Mouse (Mus musculus) limb, embryonic 10.5 days (tissue): ENCODE measurements around the gene Cap2. TPM values are rescaled to one million over a fixed set of nuclear protein-coding genes. Genes with fewer than 3 reads are reported as not detected.
A peak's percentile ranks its signal among the peaks of the same experiment; 100 is the strongest.

Experiments used
- DNase-seq: peaks from one replicate; pipeline ENCODE4 v3.0.0-alpha.2; 2017; ENCODE audit warnings: low spot score
- H3K27ac ChIP-seq: fragments of 300-500 bp; sonication (generic); 2 replicates; pipeline ENCODE4 v1.5.1; 2016; ENCODE audit warnings: mild to moderate bottlenecking
- H3K27me3 ChIP-seq: fragments of 300-500 bp; sonication (generic); 2 replicates; pipeline ENCODE4 v1.6.1; 2016; ENCODE audit warnings: low read depth, mild to moderate bottlenecking; ENCODE audit not compliant: poor library complexity, severe bottlenecking
- H3K36me3 ChIP-seq: fragments of 300-500 bp; sonication (generic); 2 replicates; pipeline ENCODE4 v1.6.1; 2016; ENCODE audit warnings: mild to moderate bottlenecking, moderate library complexity
- H3K4me1 ChIP-seq: fragments of 300-500 bp; sonication (generic); 2 replicates; pipeline ENCODE4 v1.6.1; 2016
- H3K4me3 ChIP-seq: fragments of 300-500 bp; sonication (generic); 2 replicates; pipeline ENCODE4 v1.5.1; 2016; ENCODE audit warnings: mild to moderate bottlenecking, moderate library complexity
- H3K9me3 ChIP-seq: fragments of 300-500 bp; sonication (generic); replicated peaks from 2 replicates; pipeline ENCODE4 v1.6.1; 2016; ENCODE audit warnings: mild to moderate bottlenecking
- WGBS: fragments of 180-500 bp; shearing (Covaris S2); methylation state at CpG from one replicate; pipeline ENCODE4 v1.1.7; 2016; 5-methylcytosine and 5-hydroxymethylcytosine counted together
- polyA plus RNA-seq: library from polyadenylated mRNA; unstranded; fragments of >200 nt; fragmentation: Nextera tagmentation; extraction: Ambion mirVana; gene quantifications from 2 replicates; pipeline ENCODE4 v1.2.1, GENCODE M21; 2016

The Cap2 gene
- polyA plus RNA-seq, 1 experiment from 2014 or later, result 6.7 TPM

GRCm38 (mm10) chr13:46587717-46588289 lies 86.2 kb downstream of the Cap2 start:
- Histone ChIP-seq H3K36me3 (no peaks in the 10 kb centered on the region), H3K27ac (no peak overlapping the region), H3K9me3 (no peaks in the 10 kb centered on the region), H3K4me1 (no peaks in the 10 kb centered on the region; the same call in 1 of the 2 replicates), H3K4me3 (no peak overlapping the region), H3K27me3 (no peaks in the 10 kb centered on the region)
- WGBS, result 86% methylated on average over 17 of the region's 17 CpGs
- no peak for DNase-seq

- Histone ChIP-seq H3K36me3 (no peaks in the 10 kb centered on the region), H3K27ac (no peak overlapping the region), H3K9me3 (no peaks in the 10 kb centered on the region), H3K4me1 (no peaks in the 10 kb centered on the region; the same call in 1 of the 2 replicates), H3K27me3 (no peaks in the 10 kb centered on the region), H3K4me3 (no peak overlapping the region)
- 92% methylated on average over 5 of the region's 5 CpGs for WGBS
- DNase-seq, result no peak
These were observed 87.0 kb downstream of the Cap2 start for GRCm38 (mm10) chr13:46588606-46589005.

DNA sequence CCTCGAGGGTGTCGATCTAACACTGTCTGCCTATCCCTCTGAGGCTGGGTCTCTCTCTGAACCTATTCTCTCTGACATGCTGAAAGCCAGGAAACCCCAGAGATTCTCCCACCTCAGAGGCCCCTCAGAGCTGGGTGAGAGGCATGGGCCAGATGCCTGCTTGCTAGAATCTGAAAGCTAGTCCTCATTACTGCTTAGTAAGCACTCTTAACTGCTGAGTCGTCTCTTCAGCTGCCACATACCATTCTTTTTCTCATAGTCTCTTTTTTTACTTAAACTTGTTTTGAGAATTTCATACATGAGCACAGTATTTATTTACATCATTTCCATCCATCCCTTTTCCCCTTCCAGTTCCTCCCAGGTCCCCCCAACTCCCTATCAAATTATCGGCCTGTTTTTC lies 89.2 kb downstream of the Cap2 start:
- no peaks in the 10 kb centered on the region for H3K9me3 ChIP-seq
- no peaks in the 10 kb centered on the region; the same call in 1 of the 2 replicates for H3K4me1 ChIP-seq
- H3K27ac ChIP-seq, result no peak overlapping the region
- DNase-seq, result no peak
- WGBS, result 92% methylated on average over 4 of the region's 4 CpGs
- H3K27me3 ChIP-seq, result no peaks in the 10 kb centered on the region
- H3K4me3 ChIP-seq, result no peak overlapping the region
- H3K36me3 ChIP-seq, result no peaks in the 10 kb centered on the region

- no peaks in the 10 kb centered on the region for H3K4me1 ChIP-seq
- H3K9me3 ChIP-seq, result no peaks in the 10 kb centered on the region
- no peak overlapping the region for H3K4me3 ChIP-seq
- no peaks in the 10 kb centered on the region for H3K36me3 ChIP-seq
- H3K27me3 ChIP-seq, result no peaks in the 10 kb centered on the region
- no peak for DNase-seq
- no peak overlapping the region for H3K27ac ChIP-seq
- 89% methylated on average over 5 of the region's 5 CpGs for WGBS
These were observed 99.0 kb downstream of the Cap2 start for GRCm38 (mm10) chr13:46600694-46601093.

DNA sequence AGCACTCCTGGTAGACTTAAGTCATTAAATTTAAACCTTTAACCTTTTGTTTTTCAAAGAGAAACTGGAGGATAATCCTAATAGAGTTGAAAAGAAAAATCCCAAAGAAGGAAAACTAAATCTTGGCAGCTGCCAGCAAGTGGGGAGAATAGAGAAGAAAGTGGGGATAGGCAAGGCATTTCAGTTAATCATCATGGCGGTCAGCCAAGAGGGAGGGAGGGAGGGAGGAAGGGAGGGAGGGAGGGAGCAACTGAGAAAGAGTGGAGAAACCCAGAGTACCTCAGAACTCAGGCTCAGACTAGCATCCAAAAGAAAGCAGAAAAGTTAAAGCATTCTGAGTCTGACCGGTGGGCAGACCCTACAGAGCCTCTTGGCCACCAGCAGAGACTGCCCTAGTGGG lies 99.7 kb downstream of the Cap2 start:
- WGBS, result 89% methylated on average over 2 of the region's 2 CpGs
- Histone ChIP-seq H3K27me3 (no peaks in the 10 kb centered on the region), H3K27ac (no peak overlapping the region), H3K4me1 (no peaks in the 10 kb centered on the region), H3K36me3 (no peaks in the 10 kb centered on the region), H3K9me3 (no peaks in the 10 kb centered on the region), H3K4me3 (no peak overlapping the region)
- DNase-seq, result no peak

DNA sequence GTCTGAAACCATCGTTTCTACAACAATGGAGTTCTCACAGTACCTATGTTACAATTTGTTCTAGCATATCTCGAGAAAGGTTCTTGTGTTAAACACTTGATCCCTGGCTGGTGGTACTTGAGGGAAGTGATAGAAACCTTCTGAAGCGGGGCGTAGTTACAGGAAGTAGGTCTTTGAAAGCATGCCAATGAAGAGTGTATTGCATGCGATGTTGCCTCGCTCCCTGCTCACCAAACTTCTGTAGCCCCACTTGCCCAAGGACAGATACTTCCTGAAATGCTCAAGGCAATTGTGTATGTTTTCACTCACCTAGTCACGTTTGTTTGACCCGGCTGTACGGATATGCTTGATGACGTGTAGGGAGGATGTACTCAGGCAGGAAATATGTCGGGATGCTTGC lies 101.0 kb downstream of the Cap2 start:
- no peak for DNase-seq
- no peak overlapping the region for H3K27ac ChIP-seq
- no peaks in the 10 kb centered on the region for H3K27me3 ChIP-seq
- 92% methylated on average over 11 of the region's 11 CpGs for WGBS
- no peaks in the 10 kb centered on the region for H3K4me1 ChIP-seq
- H3K9me3 ChIP-seq, result no peaks in the 10 kb centered on the region
- no peaks in the 10 kb centered on the region for H3K36me3 ChIP-seq
- no peak overlapping the region for H3K4me3 ChIP-seq

GRCm38 (mm10) chr13:46611033-46611432 lies 109.4 kb downstream of the Cap2 start:
- Histone ChIP-seq H3K9me3 (no peaks in the 10 kb centered on the region), H3K27ac (no peak overlapping the region), H3K4me3 (no peak overlapping the region), H3K4me1 (no peaks in the 10 kb centered on the region; the same call in 1 of the 2 replicates), H3K27me3 (no peaks in the 10 kb centered on the region), H3K36me3 (no peaks in the 10 kb centered on the region)
- no peak for DNase-seq
- 88% methylated on average over 3 of the region's 3 CpGs for WGBS

DNA sequence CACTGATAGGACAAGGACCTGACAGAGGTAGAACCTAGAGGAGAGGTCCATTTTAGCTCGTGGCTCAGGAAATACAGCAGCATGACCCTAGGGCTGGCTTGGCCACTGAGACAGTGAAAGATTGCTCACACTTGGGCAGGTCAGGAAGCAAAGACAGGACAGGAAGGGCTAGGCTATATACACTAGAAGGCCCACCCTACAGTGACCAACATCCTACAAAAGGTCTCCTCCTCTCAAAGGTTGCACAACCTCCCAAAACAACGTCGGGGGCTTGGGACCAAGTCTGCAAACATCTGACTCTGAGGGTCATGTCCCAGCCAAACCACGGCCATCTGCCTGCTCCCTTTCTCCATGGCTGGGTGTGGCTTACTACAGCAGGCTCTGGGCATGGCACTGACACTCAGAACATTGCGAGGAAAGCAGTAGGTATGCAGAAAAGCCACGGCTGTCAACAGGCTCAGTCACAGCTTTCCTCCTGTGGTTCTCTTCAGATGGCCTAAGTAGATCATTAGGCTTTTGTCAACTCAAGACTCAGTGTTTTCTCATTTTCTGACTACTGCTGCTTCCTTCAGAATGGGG lies 112.1 kb downstream of the Cap2 start:
- Histone ChIP-seq H3K4me1 (no peaks in the 10 kb centered on the region; the same call in 1 of the 2 replicates), H3K4me3 (no peak overlapping the region), H3K27me3 (no peaks in the 10 kb centered on the region), H3K9me3 (no peaks in the 10 kb centered on the region), H3K27ac (no peak overlapping the region), H3K36me3 (no peaks in the 10 kb centered on the region)
- no peak for DNase-seq
- 82% methylated on average over 6 of the region's 6 CpGs for WGBS

GRCm38 (mm10) chr13:46616673-46617362 lies 115.2 kb downstream of the Cap2 start:
- peaks cover 16% of the 10 kb centered on the region for H3K4me1 ChIP-seq
- H3K27me3 ChIP-seq, result no peaks in the 10 kb centered on the region
- 88% methylated on average over 19 of the region's 19 CpGs for WGBS
- no peak for DNase-seq
- H3K27ac ChIP-seq, result no peak overlapping the region
- H3K36me3 ChIP-seq, result no peaks in the 10 kb centered on the region
- no peaks in the 10 kb centered on the region for H3K9me3 ChIP-seq
- no peak overlapping the region for H3K4me3 ChIP-seq

DNA sequence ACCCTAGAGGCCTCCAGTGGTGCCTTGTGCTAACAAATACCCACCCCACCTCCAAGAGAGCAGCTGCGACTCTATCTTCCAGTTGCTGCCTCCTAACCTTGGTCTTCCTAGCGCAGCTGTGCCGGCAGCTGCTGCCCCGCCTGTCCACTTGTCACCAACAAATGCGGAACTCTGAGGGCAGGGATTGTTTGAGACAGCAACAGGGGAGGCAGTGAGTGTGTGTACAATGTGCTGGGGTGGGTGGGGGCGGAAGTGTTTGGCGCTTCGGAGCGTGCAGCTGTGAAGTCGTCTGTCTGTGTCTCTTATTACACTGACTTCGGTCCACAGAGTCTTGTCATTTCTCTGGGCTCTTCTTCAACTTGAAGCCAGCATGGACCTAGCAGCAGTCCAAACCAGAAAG lies 118.0 kb downstream of the Cap2 start:
- no peak for DNase-seq
- 0 out of 2 replicates have a peak overlapping the region, but pooled peaks have one; percentile 44 for H3K27ac ChIP-seq
- no peaks in the 10 kb centered on the region for H3K9me3 ChIP-seq
- H3K4me3 ChIP-seq, result no peak overlapping the region
- WGBS, result 61% methylated on average over 11 of the region's 11 CpGs
- H3K36me3 ChIP-seq, result no peaks in the 10 kb centered on the region
- peaks cover 16% of the 10 kb centered on the region for H3K4me1 ChIP-seq
- H3K27me3 ChIP-seq, result no peaks in the 10 kb centered on the region

DNA sequence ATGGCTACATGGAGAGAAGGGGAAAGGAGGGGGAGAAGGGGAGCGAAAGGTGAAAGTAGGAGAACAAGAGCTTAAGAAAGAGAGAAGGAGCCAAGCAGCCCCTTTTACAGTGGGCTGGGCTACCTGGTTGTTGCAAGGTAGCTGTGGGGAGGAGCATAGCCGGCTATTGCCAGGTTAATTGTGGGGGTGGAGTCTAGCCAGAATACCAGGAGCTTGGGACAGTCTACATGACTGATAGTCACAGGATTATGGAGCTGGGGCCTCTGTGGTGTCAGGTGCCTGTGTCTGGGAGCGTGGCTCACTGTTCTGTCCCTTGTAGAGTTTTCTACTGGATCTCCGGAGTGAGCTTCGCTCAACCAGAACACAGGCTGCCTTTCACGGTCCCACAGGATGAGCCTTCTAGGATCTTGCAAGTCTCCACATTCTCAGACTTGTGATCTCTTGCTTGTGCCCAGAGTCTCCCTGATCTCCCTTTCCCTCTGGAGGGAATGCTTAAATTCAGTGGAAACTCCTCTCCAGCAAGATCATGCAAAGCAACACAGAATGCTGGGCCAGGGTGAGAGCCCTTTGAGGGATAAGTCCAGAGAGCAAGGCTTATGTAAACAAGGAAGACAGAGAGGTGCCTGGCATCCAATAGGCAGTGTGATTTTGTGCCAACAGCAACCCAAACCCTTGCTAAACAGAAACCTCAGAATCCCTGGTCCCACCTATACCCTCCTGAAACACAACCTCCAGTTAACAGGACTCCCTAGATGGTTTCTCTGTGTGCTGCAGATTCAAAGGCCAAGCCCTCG lies 119.5 kb downstream of the Cap2 start:
- WGBS, result 80% methylated on average over 7 of the region's 7 CpGs
- H3K4me1 ChIP-seq, result peaks cover 16% of the 10 kb centered on the region
- H3K9me3 ChIP-seq, result no peaks in the 10 kb centered on the region
- no peak overlapping the region for H3K4me3 ChIP-seq
- H3K27ac ChIP-seq, result no peak overlapping the region
- DNase-seq, result no peak
- H3K27me3 ChIP-seq, result no peaks in the 10 kb centered on the region
- no peaks in the 10 kb centered on the region for H3K36me3 ChIP-seq

DNA sequence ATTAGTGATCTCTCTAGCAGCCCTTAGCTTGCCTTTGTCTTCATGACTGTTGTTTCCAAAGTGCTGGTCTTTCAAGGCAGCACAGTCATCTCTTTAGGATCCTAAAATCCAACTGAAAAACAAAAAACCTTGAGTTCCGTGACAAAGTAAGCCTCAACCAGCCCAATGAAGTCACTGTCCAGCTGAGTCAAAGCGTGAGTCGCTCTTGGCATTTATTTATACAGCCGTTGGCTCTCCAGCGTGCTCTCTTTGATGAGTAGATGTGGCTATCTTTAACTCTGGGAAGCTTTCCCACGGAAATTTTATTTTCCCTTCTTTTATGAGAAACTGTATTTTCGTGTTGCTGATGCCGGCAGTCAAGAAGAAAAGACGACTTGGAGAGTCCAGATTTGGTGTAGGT lies 125.0 kb downstream of the Cap2 start:
- Histone ChIP-seq H3K4me1 (no peaks in the 10 kb centered on the region), H3K36me3 (no peaks in the 10 kb centered on the region), H3K27me3 (no peaks in the 10 kb centered on the region), H3K4me3 (no peak overlapping the region), H3K9me3 (no peaks in the 10 kb centered on the region), H3K27ac (no peak overlapping the region)
- no peak for DNase-seq
- 90% methylated on average over 9 of the region's 9 CpGs for WGBS

DNA sequence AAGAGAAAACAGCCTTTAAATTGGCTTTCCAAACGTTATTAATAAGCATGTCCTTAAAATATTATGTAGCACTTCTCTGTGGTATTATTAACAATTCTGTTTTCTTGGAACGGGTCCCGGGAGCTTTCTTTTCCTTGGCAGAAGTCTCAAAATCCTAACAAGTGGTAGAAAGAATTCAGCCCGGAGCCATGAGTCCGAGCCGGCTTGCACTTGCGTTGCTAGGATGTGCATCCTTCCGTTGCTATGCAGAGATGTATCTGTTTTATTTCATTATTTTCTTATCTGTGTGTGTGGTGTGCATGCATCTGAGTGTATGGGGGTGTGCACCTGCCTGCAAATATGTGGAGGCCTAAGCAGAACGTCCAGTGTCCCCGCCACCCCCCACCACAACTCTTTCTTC lies 126.2 kb downstream of the Cap2 start:
- Histone ChIP-seq H3K9me3 (no peaks in the 10 kb centered on the region), H3K4me3 (no peak overlapping the region), H3K27me3 (no peaks in the 10 kb centered on the region), H3K27ac (no peak overlapping the region), H3K36me3 (no peaks in the 10 kb centered on the region), H3K4me1 (0 out of 2 replicates have a peak, but pooled peaks cover 1% of the 10 kb centered on the region)
- no peak for DNase-seq
- 92% methylated on average over 10 of the region's 10 CpGs for WGBS
